Mouse (Mus musculus) lung, adult 2 months (tissue): Measurements from ENCODE around the gene Sms. TPM values are rescaled to one million over a fixed set of nuclear protein-coding genes. Genes with fewer than 3 reads are reported as not detected.

Experiments
- DNase-seq: peaks from one replicate; pipeline ENCODE4 v3.0.0; 2022
- H3K4me1 ChIP-seq: fragments of 200-500 bp; 2 replicates; pipeline ENCODE4 v1.6.1; 2011; ENCODE audit warnings: low read length; ENCODE audit not compliant: control insufficient read depth, insufficient read depth
- H3K4me3 ChIP-seq: fragments of 200-500 bp; replicated peaks from 2 replicates; pipeline ENCODE3; 2011; ENCODE audit warnings: low read depth, mild to moderate bottlenecking, control low read depth, low read length; ENCODE audit errors: extremely low read depth
- CTCF ChIP-seq: fragments of 200-500 bp; IDR thresholded peaks from 2 replicates; pipeline ENCODE4 v1.5.1; 2011; ENCODE audit warnings: mild to moderate bottlenecking, low read length, control low read depth; ENCODE audit not compliant: insufficient read depth
- POLR2A ChIP-seq: fragments of 200-500 bp; IDR thresholded peaks from 2 replicates; pipeline ENCODE4 v1.6.1; 2011; ENCODE audit warnings: low read depth, mild to moderate bottlenecking, control low read depth, low read length, borderline replicate concordance; ENCODE audit errors: extremely low read depth
- WGBS: fragments of 180-500 bp; shearing (Covaris S2); methylation state at CpG from one replicate; pipeline ENCODE4 v1.1.7; 2018; 5-methylcytosine and 5-hydroxymethylcytosine counted together
- polyA plus RNA-seq: library from polyadenylated mRNA; depleted of rRNA; stranded (reverse); fragments of >200 nt; gene quantifications from 2 replicates; pipeline ENCODE4 v1.2.3, GENCODE M21; 2012

Sms gene
- polyA plus RNA-seq, 1 experiment, result 11.3 TPM

DNA sequence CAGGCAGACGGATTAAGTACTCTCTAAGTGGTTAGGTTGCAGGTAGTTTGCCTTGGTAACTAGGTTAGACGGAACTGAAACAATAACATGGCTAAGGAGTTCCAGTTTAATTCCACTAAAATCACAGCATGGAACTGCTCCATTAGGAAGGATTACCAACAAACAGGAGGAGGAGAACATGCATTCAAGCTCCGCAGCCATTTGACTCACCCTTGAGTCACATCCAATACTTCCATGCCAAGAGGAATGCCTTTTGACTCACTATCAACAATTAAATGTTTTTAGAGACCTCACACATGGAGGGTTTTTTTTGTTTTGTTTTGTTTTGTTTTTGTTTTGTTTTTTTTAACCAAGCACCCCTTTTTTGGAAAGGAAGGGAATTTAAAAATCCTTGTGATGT, 3.3 kb downstream of the Sms start:
- DNase-seq, result no peak
- Histone ChIP-seq H3K4me3 (no peak overlapping the region), H3K4me1 (no peaks in the 10 kb centered on the region; the same call in 1 of the 2 replicates)
- 58% methylated on average over 3 of the region's 3 CpGs for WGBS
- no peak for TF ChIP-seq POLR2A

GRCm38 (mm10) chrX:157486765-157487164, 5.3 kb downstream of the Sms start:
- WGBS, result 39% methylated on average over 2 of the region's 2 CpGs
- no peak for DNase-seq
- Histone ChIP-seq H3K4me1 (no peaks in the 10 kb centered on the region; the same call in 1 of the 2 replicates), H3K4me3 (no peak overlapping the region)
- TF ChIP-seq POLR2A, result no peak
- TF ChIP-seq CTCF, result peak; percentile 32; the same call in 1 of the 2 replicates

- TF ChIP-seq POLR2A (no peak), CTCF (no peak)
- H3K4me3 ChIP-seq, result no peak overlapping the region
- no peak for DNase-seq
- H3K4me1 ChIP-seq, result no peaks in the 10 kb centered on the region
- 61% methylated on average over 2 of the region's 2 CpGs for WGBS
Measured at GRCm38 (mm10) chrX:157482842-157483241, 9.2 kb downstream of the Sms start.

- WGBS, result 73% methylated on average over 2 of the region's 2 CpGs
- no peak for DNase-seq
- TF ChIP-seq CTCF, result no peak
- TF ChIP-seq POLR2A, result no peak
- H3K4me1 ChIP-seq, result no peaks in the 10 kb centered on the region; the same call in 1 of the 2 replicates
- no peak overlapping the region for H3K4me3 ChIP-seq
Measured at GRCm38 (mm10) chrX:157481860-157482259, 10.2 kb downstream of the Sms start.

DNA sequence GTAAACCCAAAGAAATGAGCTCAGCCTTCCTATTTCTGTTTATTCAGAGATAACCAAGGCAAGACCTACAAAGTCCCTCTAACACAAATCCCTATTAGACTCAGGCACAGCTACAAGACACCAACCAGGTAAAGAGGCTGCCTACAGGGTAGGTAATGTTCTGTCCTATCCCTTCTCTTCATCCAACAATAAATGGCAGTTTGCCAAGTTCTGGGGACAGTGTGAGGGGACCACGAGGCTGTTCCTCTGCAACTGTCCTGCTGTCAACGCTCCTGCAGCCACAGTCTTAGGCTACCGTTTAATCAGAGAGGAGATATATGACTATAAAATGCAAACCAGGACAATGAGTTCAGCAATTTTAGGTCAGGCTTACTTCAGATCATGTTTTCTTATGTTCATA, 14.8 kb downstream of the Sms start:
- 46% methylated on average over 3 of the region's 3 CpGs for WGBS

GRCm38 (mm10) chrX:157476153-157476810, 15.8 kb downstream of the Sms start:
- 73% methylated on average over 4 of the region's 4 CpGs for WGBS
- TF ChIP-seq CTCF, result no peak
- TF ChIP-seq POLR2A, result no peak
- Histone ChIP-seq H3K4me3 (no peak overlapping the region), H3K4me1 (no peaks in the 10 kb centered on the region; the same call in 1 of the 2 replicates)
- DNase-seq, result no peak

More for the DNA sequence above, 14.8 kb downstream of the Sms start:
- DNase-seq, result no peak
- H3K4me3 ChIP-seq, result no peak overlapping the region
- H3K4me1 ChIP-seq, result no peaks in the 10 kb centered on the region; the same call in 1 of the 2 replicates
- no peak for TF ChIP-seq POLR2A
- TF ChIP-seq CTCF, result no peak

DNA sequence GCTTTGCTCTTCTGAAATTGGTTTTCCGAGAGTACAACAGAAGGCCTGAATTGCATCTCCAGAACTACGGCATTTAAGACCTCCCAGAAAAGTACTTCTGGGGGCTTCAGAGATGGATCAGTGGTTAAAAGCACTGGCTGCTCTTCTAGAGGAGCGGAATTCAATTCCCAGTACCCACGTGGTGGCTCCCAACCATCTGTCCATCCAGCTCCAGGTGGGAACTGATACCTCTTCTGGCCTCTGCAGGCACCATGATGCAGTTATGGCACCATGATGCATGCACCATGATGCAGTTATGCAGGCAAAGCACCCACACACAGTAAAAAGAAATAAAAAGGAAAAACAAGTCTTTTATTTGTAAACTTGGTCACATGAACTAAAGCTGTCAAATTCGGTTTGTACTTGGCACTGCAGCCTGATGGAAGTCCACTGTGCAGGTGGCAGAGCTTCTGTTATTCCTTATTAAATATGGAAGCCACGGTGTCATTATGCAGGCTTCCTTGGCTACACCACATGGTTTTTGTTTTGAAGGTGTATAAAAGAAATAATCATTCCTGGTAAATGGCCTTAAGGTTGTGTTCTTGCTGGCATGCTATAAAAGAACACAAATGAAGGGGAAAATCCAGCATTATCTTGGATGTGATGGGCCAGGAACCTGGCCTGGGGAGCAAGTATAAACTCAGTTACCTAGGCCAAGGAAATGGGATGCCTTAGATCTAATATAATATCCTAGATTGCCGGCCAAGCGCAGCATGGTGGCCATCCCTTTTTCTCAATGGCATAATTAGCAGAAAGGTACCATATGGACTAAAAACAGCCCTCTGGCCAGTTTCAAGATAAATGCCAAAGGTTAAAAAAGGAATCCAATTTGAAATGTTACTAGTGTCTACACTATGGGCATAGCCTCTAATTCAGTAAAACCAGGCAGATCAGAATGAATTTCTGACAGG, 20.1 kb downstream of the Sms start:
- no peak overlapping the region for H3K4me3 ChIP-seq
- TF ChIP-seq CTCF (no peak), POLR2A (no peak)
- 83% methylated on average over 8 of the region's 8 CpGs for WGBS
- no peaks in the 10 kb centered on the region for H3K4me1 ChIP-seq
- no peak for DNase-seq

DNA sequence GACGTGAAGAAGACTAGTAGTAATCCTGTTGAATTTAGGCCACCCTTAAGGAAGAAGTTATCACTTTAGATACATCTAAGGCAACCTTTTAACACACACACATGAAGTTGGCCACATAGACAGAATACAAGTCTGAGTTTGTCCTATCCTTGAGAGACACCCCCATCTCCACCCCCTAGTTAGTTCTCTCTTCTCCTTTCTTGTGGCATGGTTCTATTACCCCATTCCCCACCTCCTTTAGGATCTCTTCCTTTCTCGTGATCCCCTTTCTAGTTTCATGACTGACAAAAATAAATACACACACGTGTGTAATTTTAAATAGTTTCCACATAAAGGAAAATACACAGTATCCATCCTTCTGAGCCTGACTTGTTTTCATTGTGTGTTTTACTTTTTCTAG, 23.3 kb downstream of the Sms start:
- 59% methylated on average over 3 of the region's 3 CpGs for WGBS
- Histone ChIP-seq H3K4me1 (no peaks in the 10 kb centered on the region), H3K4me3 (no peak overlapping the region)
- DNase-seq, result no peak
- TF ChIP-seq POLR2A, result no peak
- TF ChIP-seq CTCF, result no peak

DNA sequence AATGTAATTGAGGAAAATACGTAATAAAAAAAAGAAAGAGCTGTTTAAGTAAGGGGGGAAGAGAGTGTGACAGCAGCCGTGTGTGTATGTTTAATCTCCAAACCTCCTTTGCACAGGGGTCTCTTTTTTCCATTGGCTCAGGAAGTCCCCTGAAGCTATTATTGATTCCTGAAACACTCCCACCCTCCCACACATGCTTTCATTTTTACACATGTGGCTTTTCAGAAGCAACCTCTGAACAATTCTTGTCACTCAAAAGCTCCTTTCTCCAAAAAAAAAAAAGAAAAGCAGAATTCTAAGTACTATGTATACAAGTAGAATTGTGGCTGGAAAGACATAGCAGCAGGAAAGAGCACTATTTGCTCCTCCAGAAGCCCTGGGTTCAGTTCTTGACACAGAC, 24.0 kb downstream of the Sms start:
- Histone ChIP-seq H3K4me1 (no peaks in the 10 kb centered on the region), H3K4me3 (no peak overlapping the region)
- WGBS, result 58% methylated on average over 2 of the region's 2 CpGs
- no peak for TF ChIP-seq POLR2A
- no peak for TF ChIP-seq CTCF
- DNase-seq, result no peak

DNA sequence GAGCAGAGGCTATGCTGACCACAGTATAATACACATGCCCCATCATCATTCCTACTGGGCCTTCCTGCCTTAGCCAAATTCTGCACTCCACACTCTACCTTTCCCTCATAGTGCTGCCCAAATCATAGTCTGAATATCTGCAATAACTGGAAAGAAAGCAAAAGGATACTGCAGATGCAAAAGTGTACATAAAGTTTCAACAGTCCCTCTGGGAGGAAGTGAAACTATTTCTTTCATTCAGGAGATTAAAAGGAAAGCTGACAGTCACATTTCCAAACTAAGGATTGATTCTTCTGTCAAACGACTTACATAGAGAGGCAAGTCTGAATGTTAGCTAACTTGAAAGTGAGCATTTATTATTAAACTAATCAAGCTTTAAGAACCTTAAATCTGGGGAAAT, 26.1 kb downstream of the Sms start:
- H3K4me3 ChIP-seq, result no peak overlapping the region
- no peak for DNase-seq
- no peaks in the 10 kb centered on the region for H3K4me1 ChIP-seq
- WGBS, result 51% methylated on average over 1 of the region's 1 CpGs
- no peak for TF ChIP-seq CTCF
